Mouse (Mus musculus) heart, embryonic 13.5 days (tissue): ENCODE results near the gene 5330417C22Rik. TPM values are rescaled to one million over a fixed set of nuclear protein-coding genes. Genes with fewer than 3 reads are reported as not detected.

Source experiments
- ATAC-seq: fragments of 200-750 bp; cut with Nextera tagmentation; 2 replicates; pipeline ENCODE4 v1.8.0; 2017; ENCODE audit warnings: moderate TSS enrichment; ENCODE audit not compliant: insufficient number of reproducible peaks, low FRiP score, low TSS enrichment; ENCODE audit errors: extremely low read depth
- H3K27ac ChIP-seq: fragments of 300-500 bp; sonication (generic); replicated peaks from 2 replicates; pipeline ENCODE4 v1.5.1; 2015; ENCODE audit warnings: moderate library complexity, mild to moderate bottlenecking, inconsistent platforms
- H3K27me3 ChIP-seq: fragments of 300-500 bp; sonication (generic); replicated peaks from 2 replicates; pipeline ENCODE4 v1.6.1; 2015; ENCODE audit warnings: mild to moderate bottlenecking, inconsistent platforms
- H3K36me3 ChIP-seq: fragments of 300-500 bp; sonication (generic); 2 replicates; pipeline ENCODE4 v1.6.1; 2015; ENCODE audit warnings: mild to moderate bottlenecking, inconsistent platforms
- H3K4me1 ChIP-seq: fragments of 300-500 bp; sonication (generic); 2 replicates; pipeline ENCODE4 v1.6.1; 2015; ENCODE audit warnings: inconsistent platforms
- H3K4me2 ChIP-seq: fragments of 300-500 bp; sonication (generic); 2 replicates; pipeline ENCODE4 v1.6.1; 2015; ENCODE audit warnings: inconsistent platforms, mild to moderate bottlenecking, moderate library complexity
- H3K4me3 ChIP-seq: fragments of 300-500 bp; sonication (generic); 2 replicates; pipeline ENCODE4 v1.5.1; 2015; ENCODE audit warnings: moderate library complexity, mild to moderate bottlenecking, inconsistent platforms
- H3K9ac ChIP-seq: fragments of 300-500 bp; sonication (generic); 2 replicates; pipeline ENCODE4 v1.6.1; 2015; ENCODE audit warnings: inconsistent platforms, mild to moderate bottlenecking, moderate library complexity
- H3K9me3 ChIP-seq: fragments of 300-500 bp; sonication (generic); 2 replicates; pipeline ENCODE4 v1.6.1; 2016; ENCODE audit warnings: inconsistent platforms
- WGBS: fragments of 180-500 bp; shearing (Covaris S2); methylation state at CpG from one replicate; pipeline ENCODE4 v1.1.7; 2015; ENCODE audit warnings: mixed read lengths; 5-methylcytosine and 5-hydroxymethylcytosine counted together
- polyA plus RNA-seq: library from polyadenylated mRNA; unstranded; fragments of >200 nt; fragmentation: Nextera tagmentation; extraction: Ambion mirVana; gene quantifications from 2 replicates; pipeline ENCODE4 v1.2.1, GENCODE M21; 2015

5330417C22Rik gene
- polyA plus RNA-seq, 1 experiment from 2014 or later = 1.0 TPM

GRCm38 (mm10) chr3:108494861-108495474 lies 41.4 kb downstream of the 5330417C22Rik start:
- ATAC-seq = no peak
- H3K4me3 ChIP-seq = no peak overlapping the region
- 72% methylated on average over 9 of the region's 9 CpGs for WGBS
- H3K4me2 ChIP-seq = no peak overlapping the region
- peaks cover 6% of the 10 kb centered on the region; the same call in 1 of the 2 replicates for H3K27me3 ChIP-seq
- no peak overlapping the region for H3K27ac ChIP-seq
- no peaks in the 10 kb centered on the region for H3K36me3 ChIP-seq
- H3K4me1 ChIP-seq = peaks cover 4% of the 10 kb centered on the region; the same call in 1 of the 2 replicates
- no peaks in the 10 kb centered on the region for H3K9me3 ChIP-seq
- H3K9ac ChIP-seq = no peak overlapping the region

GRCm38 (mm10) chr3:108489968-108490367 lies 46.4 kb downstream of the 5330417C22Rik start:
- no peak for ATAC-seq
- no peak overlapping the region for H3K4me2 ChIP-seq
- no peaks in the 10 kb centered on the region for H3K27me3 ChIP-seq
- H3K9ac ChIP-seq = no peak overlapping the region
- 40% methylated on average over 3 of the region's 3 CpGs for WGBS
- H3K9me3 ChIP-seq = no peaks in the 10 kb centered on the region
- no peaks in the 10 kb centered on the region for H3K36me3 ChIP-seq
- no peak overlapping the region for H3K27ac ChIP-seq
- no peak overlapping the region for H3K4me3 ChIP-seq
- H3K4me1 ChIP-seq = no peaks in the 10 kb centered on the region

DNA sequence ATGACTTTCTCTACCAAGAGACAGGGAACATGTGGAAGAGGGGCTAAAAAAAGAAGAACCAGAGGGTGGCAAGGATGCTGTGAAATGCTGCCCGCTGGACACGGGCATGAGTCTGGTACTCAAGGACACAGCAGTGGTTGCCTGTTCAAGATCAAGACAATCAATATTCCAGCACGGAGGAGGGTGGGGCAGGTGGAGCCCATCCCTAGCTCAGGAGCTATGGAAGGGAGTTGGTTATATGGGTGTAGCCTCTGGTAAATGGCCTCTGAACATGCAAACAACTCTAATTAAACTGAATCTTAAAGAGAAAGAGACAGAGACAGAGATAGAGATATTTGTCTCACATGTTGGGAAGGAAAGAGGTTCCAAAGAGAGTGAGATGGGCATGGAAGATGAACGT lies 51.6 kb downstream of the 5330417C22Rik start:
- no peaks in the 10 kb centered on the region for H3K36me3 ChIP-seq
- no peak overlapping the region for H3K4me2 ChIP-seq
- H3K4me1 ChIP-seq = 0 out of 2 replicates have a peak, but pooled peaks cover 3% of the 10 kb centered on the region
- H3K9me3 ChIP-seq = no peaks in the 10 kb centered on the region
- 78% methylated on average over 4 of the region's 4 CpGs for WGBS
- no peak for ATAC-seq
- no peak overlapping the region for H3K27ac ChIP-seq
- no peaks in the 10 kb centered on the region for H3K27me3 ChIP-seq
- no peak overlapping the region for H3K9ac ChIP-seq
- H3K4me3 ChIP-seq = no peak overlapping the region

GRCm38 (mm10) chr3:108478800-108479199 lies 57.5 kb downstream of the 5330417C22Rik start:
- WGBS = 74% methylated on average over 4 of the region's 4 CpGs
- no peak overlapping the region for H3K27ac ChIP-seq
- H3K4me1 ChIP-seq = 0 out of 2 replicates have a peak, but pooled peaks cover 6% of the 10 kb centered on the region
- no peak overlapping the region for H3K4me3 ChIP-seq
- H3K27me3 ChIP-seq = no peaks in the 10 kb centered on the region
- no peak for ATAC-seq
- no peak overlapping the region for H3K4me2 ChIP-seq
- no peaks in the 10 kb centered on the region for H3K36me3 ChIP-seq
- H3K9ac ChIP-seq = no peak overlapping the region
- no peaks in the 10 kb centered on the region for H3K9me3 ChIP-seq

- Histone ChIP-seq H3K9me3 (no peaks in the 10 kb centered on the region), H3K4me1 (0 out of 2 replicates have a peak, but pooled peaks cover 6% of the 10 kb centered on the region), H3K36me3 (no peaks in the 10 kb centered on the region), H3K4me2 (no peak overlapping the region), H3K9ac (no peak overlapping the region), H3K4me3 (no peak overlapping the region), H3K27me3 (no peaks in the 10 kb centered on the region), H3K27ac (no peak overlapping the region; the same call in 1 of the 2 replicates)
- WGBS = 57% methylated on average over 14 of the region's 14 CpGs
- no peak for ATAC-seq
Measured at GRCm38 (mm10) chr3:108476761-108477619, 59.3 kb downstream of the 5330417C22Rik start.

- Histone ChIP-seq H3K27ac (no peak overlapping the region), H3K9me3 (no peaks in the 10 kb centered on the region), H3K36me3 (no peaks in the 10 kb centered on the region), H3K4me1 (0 out of 2 replicates have a peak, but pooled peaks cover 6% of the 10 kb centered on the region), H3K4me3 (no peak overlapping the region), H3K4me2 (no peak overlapping the region), H3K27me3 (no peaks in the 10 kb centered on the region), H3K9ac (no peak overlapping the region)
- ATAC-seq = no peak
- WGBS = 65% methylated on average over 5 of the region's 5 CpGs
Measured at GRCm38 (mm10) chr3:108475496-108475895, 60.8 kb downstream of the 5330417C22Rik start.

GRCm38 (mm10) chr3:108474969-108475368 lies 61.4 kb downstream of the 5330417C22Rik start:
- Histone ChIP-seq H3K9me3 (no peaks in the 10 kb centered on the region), H3K9ac (no peak overlapping the region), H3K27me3 (no peaks in the 10 kb centered on the region), H3K4me1 (0 out of 2 replicates have a peak, but pooled peaks cover 5% of the 10 kb centered on the region), H3K27ac (no peak overlapping the region), H3K4me3 (no peak overlapping the region), H3K4me2 (no peak overlapping the region), H3K36me3 (no peaks in the 10 kb centered on the region)
- no peak for ATAC-seq
- 82% methylated on average over 7 of the region's 7 CpGs for WGBS

DNA sequence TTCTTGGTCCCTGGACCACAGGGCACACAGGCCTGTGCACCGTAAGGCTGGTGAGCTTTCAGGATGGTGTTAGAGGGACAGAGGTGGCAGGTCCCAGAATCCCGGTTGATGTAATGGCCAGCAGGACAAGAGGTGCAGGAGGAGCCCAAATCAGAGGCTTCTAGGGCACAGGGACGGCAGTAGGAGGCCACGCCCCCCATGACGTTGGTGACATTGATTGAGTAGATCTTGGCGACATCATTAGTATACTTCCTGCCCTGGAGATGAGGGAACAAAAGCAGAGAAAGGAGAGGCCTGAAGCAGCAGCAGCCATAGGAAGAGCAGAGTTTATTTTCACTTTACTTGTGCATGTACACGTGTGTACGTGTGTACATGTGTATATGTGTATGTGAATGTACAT lies 68.6 kb downstream of the 5330417C22Rik start:
- ATAC-seq = no peak
- H3K36me3 ChIP-seq = no peaks in the 10 kb centered on the region
- H3K27me3 ChIP-seq = no peaks in the 10 kb centered on the region
- 49% methylated on average over 8 of the region's 8 CpGs for WGBS
- no peak overlapping the region for H3K4me3 ChIP-seq
- H3K9me3 ChIP-seq = no peaks in the 10 kb centered on the region
- H3K4me2 ChIP-seq = no peak overlapping the region
- no peak overlapping the region for H3K9ac ChIP-seq
- no peaks in the 10 kb centered on the region for H3K4me1 ChIP-seq
- H3K27ac ChIP-seq = no peak overlapping the region

DNA sequence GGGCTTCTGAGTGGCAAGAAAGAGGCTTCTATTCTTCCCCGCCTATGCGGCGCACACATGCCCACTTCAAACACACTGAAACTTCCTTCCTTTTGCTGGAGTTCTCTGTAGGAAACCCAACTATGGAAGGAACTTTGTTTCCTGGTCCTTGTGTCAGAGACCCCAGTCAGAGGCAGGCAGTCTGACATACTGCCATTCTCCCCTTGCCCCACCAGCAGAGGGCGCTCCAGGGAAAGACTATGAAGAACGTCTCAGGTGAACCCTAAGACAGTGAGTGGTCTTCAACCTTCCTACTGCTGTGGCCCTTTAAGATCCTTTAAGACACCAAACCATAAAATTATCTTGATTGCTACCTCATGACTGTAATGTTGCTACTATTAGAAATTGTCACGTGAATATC lies 69.9 kb downstream of the 5330417C22Rik start:
- ATAC-seq = no peak; the same call in 1 of the 2 replicates
- WGBS = 80% methylated on average over 6 of the region's 6 CpGs
- H3K4me3 ChIP-seq = no peak overlapping the region
- no peaks in the 10 kb centered on the region for H3K9me3 ChIP-seq
- no peak overlapping the region for H3K4me2 ChIP-seq
- H3K4me1 ChIP-seq = no peaks in the 10 kb centered on the region
- H3K27ac ChIP-seq = no peak overlapping the region
- H3K9ac ChIP-seq = no peak overlapping the region
- no peaks in the 10 kb centered on the region for H3K36me3 ChIP-seq
- no peaks in the 10 kb centered on the region for H3K27me3 ChIP-seq

DNA sequence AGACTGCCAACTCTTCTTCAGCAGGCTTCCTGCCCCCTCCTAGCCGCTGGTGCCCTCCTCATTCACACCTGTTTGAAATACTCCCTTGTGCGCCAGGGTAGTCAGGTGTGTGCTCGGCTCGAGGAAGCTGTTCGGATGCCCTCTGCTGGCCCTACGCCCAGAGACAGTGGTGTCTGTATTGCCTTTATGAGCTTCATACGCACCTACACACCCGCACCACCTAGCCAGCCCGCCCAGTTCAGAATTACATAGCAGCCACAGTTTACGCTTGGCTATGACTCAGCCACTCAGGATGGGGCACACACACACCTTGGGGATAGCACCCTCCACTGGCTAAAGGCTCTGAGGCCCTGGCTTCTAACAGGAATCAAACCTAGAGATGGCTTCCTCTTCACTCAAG lies 77.5 kb downstream of the 5330417C22Rik start:
- Histone ChIP-seq H3K4me2 (peak overlapping the region; percentile 55), H3K27me3 (no peaks in the 10 kb centered on the region; the same call in 1 of the 2 replicates), H3K9ac (peak overlapping the region; percentile 38; the same call in 1 of the 2 replicates), H3K9me3 (no peaks in the 10 kb centered on the region), H3K27ac (no peak overlapping the region), H3K36me3 (no peaks in the 10 kb centered on the region), H3K4me3 (peak overlapping the region; percentile 23), H3K4me1 (peaks cover 9% of the 10 kb centered on the region; the same call in 1 of the 2 replicates)
- 26% methylated on average over 10 of the region's 10 CpGs for WGBS
- peak; percentile 19; the same call in 1 of the 2 replicates for ATAC-seq

DNA sequence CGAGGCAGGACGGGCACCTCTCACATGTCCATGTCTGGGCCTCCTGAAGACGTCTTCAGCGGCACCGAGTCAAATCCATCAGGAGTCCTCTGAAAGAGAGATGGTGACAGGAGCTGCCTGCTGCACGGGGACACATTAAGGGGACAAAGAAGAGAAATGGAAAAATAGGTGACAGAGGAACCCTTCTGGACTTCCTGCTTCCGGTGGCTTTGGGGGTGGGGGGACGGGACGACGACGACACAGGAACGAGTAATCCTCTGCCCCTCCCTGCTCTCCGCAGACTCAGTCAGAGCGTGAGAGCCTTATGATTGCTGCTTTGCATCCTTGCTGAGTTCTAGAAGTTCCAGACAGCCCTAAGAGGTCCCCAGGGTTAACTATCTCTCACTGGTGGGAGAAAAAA lies 78.0 kb downstream of the 5330417C22Rik start:
- H3K9ac ChIP-seq = peak overlapping the region; percentile 38; the same call in 1 of the 2 replicates
- H3K4me3 ChIP-seq = peak overlapping the region; percentile 23
- peak overlapping the region; percentile 55 for H3K4me2 ChIP-seq
- peaks cover 9% of the 10 kb centered on the region; the same call in 1 of the 2 replicates for H3K4me1 ChIP-seq
- no peak overlapping the region for H3K27ac ChIP-seq
- no peaks in the 10 kb centered on the region for H3K36me3 ChIP-seq
- ATAC-seq = no peak
- H3K27me3 ChIP-seq = no peaks in the 10 kb centered on the region; the same call in 1 of the 2 replicates
- no peaks in the 10 kb centered on the region for H3K9me3 ChIP-seq
- WGBS = 39% methylated on average over 14 of the region's 14 CpGs
